Mouse (Mus musculus) liver, postnatal 0 days (tissue): Measurements from ENCODE around the gene Olfr1180. TPM values are rescaled to one million over a fixed set of nuclear protein-coding genes. Genes with fewer than 3 reads are reported as not detected.
"Not testable (repeated sequence)": the region's sequence is repeated elsewhere in the genome, so short reads cannot be mapped to it uniquely, and the experiment has no call there.

Source experiments
- ATAC-seq: fragments of 200-750 bp; cut with Nextera tagmentation; 2 replicates; pipeline ENCODE4 v1.8.0; 2017; ENCODE audit warnings: mild to moderate bottlenecking, moderate library complexity
- DNase-seq: peaks from one replicate; pipeline ENCODE4 v3.0.0-alpha.2; 2016
- H3K27ac ChIP-seq: fragments of 300-500 bp; sonication (generic); 2 replicates; pipeline ENCODE4 v1.5.1; 2014; ENCODE audit warnings: antibody characterized with exemption, moderate library complexity, mild to moderate bottlenecking, low read depth
- H3K27me3 ChIP-seq: fragments of 300-500 bp; sonication (generic); 2 replicates; pipeline ENCODE4 v1.6.1; 2014; ENCODE audit warnings: low read length, control low read depth, mixed read lengths; ENCODE audit not compliant: insufficient read depth
- H3K36me3 ChIP-seq: fragments of 300-500 bp; sonication (generic); replicated peaks from 2 replicates; pipeline ENCODE4 v1.6.1; 2014; ENCODE audit warnings: mild to moderate bottlenecking, control low read depth, low read length, moderate library complexity, mixed read lengths; ENCODE audit not compliant: insufficient read depth
- H3K4me1 ChIP-seq: fragments of 300-500 bp; sonication (generic); 2 replicates; pipeline ENCODE4 v1.6.1; 2014; ENCODE audit warnings: antibody characterized with exemption, mild to moderate bottlenecking, control low read depth; ENCODE audit not compliant: insufficient read depth
- H3K4me2 ChIP-seq: fragments of 300-500 bp; sonication (generic); 2 replicates; pipeline ENCODE4 v1.6.1; 2014; ENCODE audit warnings: low read depth, mild to moderate bottlenecking, low read length, moderate library complexity, mixed read lengths
- H3K4me3 ChIP-seq: fragments of 300-500 bp; sonication (generic); 2 replicates; pipeline ENCODE4 v1.5.1; 2014; ENCODE audit warnings: low read depth, low read length
- H3K9ac ChIP-seq: fragments of 300-500 bp; sonication (generic); replicated peaks from 2 replicates; pipeline ENCODE4 v1.6.1; 2014; ENCODE audit warnings: mild to moderate bottlenecking, moderate library complexity
- H3K9me3 ChIP-seq: fragments of 300-500 bp; sonication (generic); 2 replicates; pipeline ENCODE4 v1.6.1; 2016; ENCODE audit warnings: mild to moderate bottlenecking, control low read depth, low read length, mixed read lengths
- CTCF ChIP-seq: sonication (generic); IDR thresholded peaks from 2 replicates; pipeline ENCODE4 v1.5.1; 2016; ENCODE audit warnings: antibody characterized with exemption, low read depth
- EP300 ChIP-seq: IDR thresholded peaks from 2 replicates; pipeline ENCODE4 v1.6.1; 2016; ENCODE audit warnings: antibody characterized with exemption, low read depth, mild to moderate bottlenecking
- WGBS: fragments of 180-500 bp; shearing (Covaris S2); extraction: QIAGEN DNeasy Blood & Tissue Kit; methylation state at CpG from one replicate; pipeline ENCODE4 v1.1.7; 2014; ENCODE audit not compliant: insufficient replicate concordance; 5-methylcytosine and 5-hydroxymethylcytosine counted together
- polyA plus RNA-seq: library from polyadenylated mRNA; unstranded; fragments of >200 nt; fragmentation: Nextera tagmentation; extraction: Ambion mirVana; gene quantifications from 2 replicates; pipeline ENCODE4 v1.2.1, GENCODE M21; 2015

The Olfr1180 gene
- polyA plus RNA-seq, result not detected in 2 replicates

DNA sequence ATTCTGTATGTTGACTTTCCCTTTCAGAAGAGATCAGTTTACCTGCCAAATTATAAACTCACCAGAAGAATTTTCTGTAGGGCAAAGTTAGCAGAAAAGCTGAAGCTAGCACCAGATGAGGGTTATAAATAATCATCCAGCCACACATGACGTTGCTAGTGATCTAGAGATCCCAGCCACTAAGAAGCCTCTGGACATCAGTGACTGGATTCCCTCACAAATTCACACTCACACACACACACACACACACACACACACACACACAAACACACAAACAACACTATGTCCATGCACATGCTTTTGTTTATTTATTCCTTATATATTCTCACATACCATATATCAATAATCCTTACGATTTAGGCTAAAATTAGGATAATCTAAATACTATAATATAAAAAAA is at the start of gene Olfr1180:
Gene Olfr1180 (minus strand): TSS at position 101 of the 400 bp plus-strand sequence.
- H3K27ac ChIP-seq, result no peak within 1 kb of the TSS
- TF ChIP-seq EP300 (no peak), CTCF (no peak)
- no peaks in the 10 kb centered on the region for H3K27me3 ChIP-seq
- ATAC-seq (no peak), DNase-seq (no peak)
- no peaks in the 10 kb centered on the region for H3K36me3 ChIP-seq
- no peak within 1 kb of the TSS for H3K4me2 ChIP-seq
- H3K4me3 ChIP-seq, result no peak within 1 kb of the TSS
- WGBS, result 68% methylated on average over 2 of the region's 2 CpGs
- H3K4me1 ChIP-seq, result no peaks in the 10 kb centered on the region
- no peaks in the 10 kb centered on the region for H3K9me3 ChIP-seq
- H3K9ac ChIP-seq, result no peak within 1 kb of the TSS

- ATAC-seq, H3K4me2 ChIP-seq: not testable (repeated sequence)
Observed at GRCm38 (mm10) chr2:88454567-88454966, 35.6 kb upstream of the Olfr1180 start, which contains the start of gene Olfr1183. Olfr1183 (plus strand) TSS chr2:88454867.

GRCm38 (mm10) chr2:88449031-88449430 is 30.1 kb upstream of the Olfr1180 start, which contains the start of gene Gm13757:
Gm13757 (minus strand) TSS chr2:88449131.
- Histone ChIP-seq H3K4me1 (no peaks in the 10 kb centered on the region), H3K4me2 (no peak within 1 kb of the TSS), H3K36me3 (no peaks in the 10 kb centered on the region), H3K4me3 (no peak within 1 kb of the TSS), H3K9ac (no peak within 1 kb of the TSS), H3K9me3 (no peaks in the 10 kb centered on the region), H3K27ac (no peak within 1 kb of the TSS), H3K27me3 (no peaks in the 10 kb centered on the region)
- no peak for ATAC-seq
- no peak for DNase-seq
- TF ChIP-seq EP300 (no peak), CTCF (no peak)
- WGBS, result 74% methylated on average over 1 of the region's 1 CpGs

More at GRCm38 (mm10) chr2:88454567-88454966, 35.6 kb upstream of the Olfr1180 start, which contains the start of gene Olfr1183:
- WGBS, result 69% methylated on average over 1 of the region's 1 CpGs
- H3K9ac ChIP-seq, H3K4me3 ChIP-seq, H3K27me3 ChIP-seq, H3K9me3 ChIP-seq, H3K36me3 ChIP-seq, DNase-seq, H3K4me1 ChIP-seq, H3K27ac ChIP-seq: not testable (repeated sequence)

- 76% methylated on average over 1 of the region's 1 CpGs for WGBS
- no peak for ATAC-seq
Observed at GRCm38 (mm10) chr2:88426071-88426470, 7.1 kb upstream of the Olfr1180 start, which contains the start of gene Olfr1181. Olfr1181 (minus strand) TSS chr2:88426171.

DNA sequence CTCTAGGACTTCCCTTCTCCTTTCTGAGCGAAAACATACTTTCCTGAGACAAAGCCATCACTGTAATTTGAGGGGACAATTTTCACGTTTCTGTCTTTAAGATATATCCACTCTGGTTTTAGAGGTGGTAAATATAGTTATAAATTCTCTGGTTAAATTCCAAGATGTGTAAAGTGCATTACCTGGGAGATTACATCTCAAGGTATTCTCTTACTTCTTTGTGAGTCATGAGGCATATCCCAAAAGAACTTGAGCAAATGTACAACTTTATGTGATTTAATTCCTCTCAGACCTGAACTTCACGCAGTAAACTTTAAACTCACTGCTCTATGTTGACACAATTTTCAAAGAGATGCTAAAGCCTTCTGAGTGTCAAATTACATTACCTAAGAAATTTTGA is 12.6 kb downstream of the Olfr1180 start, which contains the start of gene Olfr1179:
Gene Olfr1179 (minus strand): TSS at position 101 of the 400 bp plus-strand sequence.
- no peak within 1 kb of the TSS for H3K27ac ChIP-seq
- DNase-seq (no peak), ATAC-seq (no peak)
- 66% methylated on average over 3 of the region's 3 CpGs for WGBS
- H3K27me3 ChIP-seq, result no peaks in the 10 kb centered on the region
- no peak within 1 kb of the TSS for H3K9ac ChIP-seq
- H3K4me1 ChIP-seq, result no peaks in the 10 kb centered on the region
- H3K4me2 ChIP-seq, result no peak within 1 kb of the TSS
- no peaks in the 10 kb centered on the region for H3K9me3 ChIP-seq
- no peaks in the 10 kb centered on the region for H3K36me3 ChIP-seq
- TF ChIP-seq EP300 (no peak), CTCF (no peak)
- H3K4me3 ChIP-seq, result no peak within 1 kb of the TSS

More at GRCm38 (mm10) chr2:88426071-88426470, 7.1 kb upstream of the Olfr1180 start, which contains the start of gene Olfr1181:
- no peak within 1 kb of the TSS for H3K4me2 ChIP-seq
- H3K4me1 ChIP-seq, result no peaks in the 10 kb centered on the region
- H3K4me3 ChIP-seq, result no peak within 1 kb of the TSS
- TF ChIP-seq CTCF (no peak), EP300 (no peak)
- no peak for DNase-seq
- no peaks in the 10 kb centered on the region for H3K9me3 ChIP-seq
- no peak within 1 kb of the TSS for H3K27ac ChIP-seq
- no peaks in the 10 kb centered on the region for H3K27me3 ChIP-seq
- no peak within 1 kb of the TSS for H3K9ac ChIP-seq
- no peaks in the 10 kb centered on the region for H3K36me3 ChIP-seq

DNA sequence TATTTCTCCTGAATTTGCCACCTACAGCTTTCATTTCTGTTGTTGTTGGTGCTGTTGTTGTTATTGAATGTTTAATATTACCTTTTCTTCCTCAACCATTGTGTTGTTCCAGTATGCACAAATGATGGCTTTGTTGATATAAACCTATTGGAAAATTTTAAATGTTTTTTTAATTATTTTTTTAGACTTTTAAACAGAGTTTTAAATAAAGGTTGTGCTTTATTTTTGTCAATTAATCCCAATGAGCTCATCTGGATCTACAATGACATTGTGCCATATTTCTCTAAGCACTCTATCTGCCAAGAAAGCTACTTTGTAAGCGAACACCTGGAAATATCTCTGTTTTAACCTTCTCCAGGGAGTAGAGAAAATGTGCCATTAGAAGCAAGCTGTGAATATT is 32.2 kb downstream of the Olfr1180 start, which contains the start of gene Olfr1178:
Gene Olfr1178 (plus strand): TSS at position 301 of the 400 bp plus-strand sequence.
- H3K36me3 ChIP-seq, result no peaks in the 10 kb centered on the region
- H3K4me2 ChIP-seq, result no peak within 1 kb of the TSS
- H3K9me3 ChIP-seq, result no peaks in the 10 kb centered on the region; the same call in 1 of the 2 replicates
- no peak within 1 kb of the TSS for H3K4me3 ChIP-seq
- ATAC-seq (no peak), DNase-seq (no peak)
- WGBS, result 73% methylated on average over 1 of the region's 1 CpGs
- TF ChIP-seq CTCF (no peak), EP300 (no peak)
- H3K9ac ChIP-seq, result no peak within 1 kb of the TSS
- H3K27ac ChIP-seq, result no peak within 1 kb of the TSS
- H3K4me1 ChIP-seq, result no peaks in the 10 kb centered on the region
- no peaks in the 10 kb centered on the region for H3K27me3 ChIP-seq

Other genes with a start within 250 kb of the Olfr1180 start
- gene Olfr1168, start 237.3 kb downstream of the Olfr1180 start, polyA plus RNA-seq, result not detected in 2 replicates
- gene Olfr1170, start 190.8 kb downstream of the Olfr1180 start, polyA plus RNA-seq, result not detected in 2 replicates
- not detected in 2 replicates for gene Olfr1173, start 139.3 kb downstream of the Olfr1180 start, polyA plus RNA-seq
- not detected in 2 replicates for gene Olfr1174-ps, start 104.0 kb downstream of the Olfr1180 start, polyA plus RNA-seq
- not detected in 2 replicates for gene Olfr1175-ps, start 91.9 kb downstream of the Olfr1180 start, polyA plus RNA-seq
- not detected in 2 replicates for gene Olfr1176, start 82.4 kb downstream of the Olfr1180 start, polyA plus RNA-seq
- not detected in 2 replicates for gene Olfr1177-ps, start 72.7 kb downstream of the Olfr1180 start, polyA plus RNA-seq
- not detected in 2 replicates for gene Olfr1178, start 32.1 kb downstream of the Olfr1180 start, polyA plus RNA-seq
- gene Olfr1179, start 12.7 kb downstream of the Olfr1180 start, polyA plus RNA-seq, result not detected in 2 replicates
- gene Olfr1181, start 7.0 kb upstream of the Olfr1180 start, polyA plus RNA-seq, result not detected in 2 replicates
- not detected in 2 replicates for gene Gm13757, start 30.0 kb upstream of the Olfr1180 start, polyA plus RNA-seq
- not detected in 2 replicates for gene Olfr1183, start 35.7 kb upstream of the Olfr1180 start, polyA plus RNA-seq
- gene Olfr1184, start 64.4 kb upstream of the Olfr1180 start, polyA plus RNA-seq, result not detected in 2 replicates
- not detected in 2 replicates for gene Olfr1185-ps1, start 74.2 kb upstream of the Olfr1180 start, polyA plus RNA-seq
- gene Olfr1186, start 99.4 kb upstream of the Olfr1180 start, polyA plus RNA-seq, result not detected in 2 replicates
- gene Olfr1188, start 137.8 kb upstream of the Olfr1180 start, polyA plus RNA-seq, result not detected in 2 replicates
- gene Olfr1189, start 167.3 kb upstream of the Olfr1180 start, polyA plus RNA-seq, result not detected in 2 replicates
- not detected in 2 replicates for gene Olfr1191-ps1, start 221.4 kb upstream of the Olfr1180 start, polyA plus RNA-seq
- gene Olfr1192-ps1, start 229.4 kb upstream of the Olfr1180 start, polyA plus RNA-seq, result not detected in 2 replicates